Mouse (Mus musculus) midbrain, embryonic 11.5 days (tissue): Measurements from ENCODE around the gene Zfp704. TPM values are rescaled to one million over a fixed set of nuclear protein-coding genes. Genes with fewer than 3 reads are reported as not detected.

ENCODE experiments used
- ATAC-seq: fragments of 200-750 bp; cut with Nextera tagmentation; 2 replicates; pipeline ENCODE4 v1.8.0; 2017; ENCODE audit warnings: moderate TSS enrichment, moderate library complexity; ENCODE audit not compliant: low FRiP score
- DNase-seq: peaks from one replicate; pipeline ENCODE4 v3.0.0; 2015; ENCODE audit warnings: low spot score; ENCODE audit errors: missing footprints
- H3K27ac ChIP-seq: fragments of 300-500 bp; sonication (generic); 2 replicates; pipeline ENCODE4 v1.5.1; 2014; ENCODE audit warnings: low read depth, low read length
- H3K27me3 ChIP-seq: fragments of 300-500 bp; sonication (generic); 2 replicates; pipeline ENCODE4 v1.6.1; 2014; ENCODE audit warnings: mild to moderate bottlenecking, low read length, moderate library complexity, mixed read lengths; ENCODE audit not compliant: control insufficient read depth, insufficient read depth
- H3K36me3 ChIP-seq: fragments of 300-500 bp; sonication (generic); 2 replicates; pipeline ENCODE4 v1.6.1; 2014; ENCODE audit warnings: mild to moderate bottlenecking, low read length, moderate library complexity, mixed read lengths; ENCODE audit not compliant: control insufficient read depth, insufficient read depth
- H3K4me1 ChIP-seq: fragments of 300-500 bp; sonication (generic); 2 replicates; pipeline ENCODE4 v1.6.1; 2014; ENCODE audit warnings: low read length; ENCODE audit not compliant: control insufficient read depth, insufficient read depth
- H3K4me2 ChIP-seq: fragments of 300-500 bp; sonication (generic); 2 replicates; pipeline ENCODE4 v1.6.1; 2014; ENCODE audit warnings: mild to moderate bottlenecking, moderate library complexity
- H3K4me3 ChIP-seq: fragments of 300-500 bp; sonication (generic); 2 replicates; pipeline ENCODE4 v1.5.1; 2014; ENCODE audit warnings: low read depth, low read length
- H3K9ac ChIP-seq: fragments of 300-500 bp; sonication (generic); 2 replicates; pipeline ENCODE4 v1.6.1; 2014; ENCODE audit warnings: low read length
- H3K9me3 ChIP-seq: fragments of 300-500 bp; sonication (generic); 2 replicates; pipeline ENCODE4 v1.6.1; 2016; ENCODE audit warnings: low read length; ENCODE audit not compliant: control insufficient read depth
- WGBS: fragments of 180-500 bp; shearing (Covaris S2); extraction: QIAGEN DNeasy Blood & Tissue Kit; methylation state at CpG from one replicate; pipeline ENCODE4 v1.1.7; 2014; 5-methylcytosine and 5-hydroxymethylcytosine counted together
- polyA plus RNA-seq: library from polyadenylated mRNA; unstranded; fragments of >200 nt; fragmentation: Nextera tagmentation; extraction: Ambion mirVana; gene quantifications from 2 replicates; pipeline ENCODE4 v1.2.1, GENCODE M21; 2014

The Zfp704 gene
- polyA plus RNA-seq, 1 experiment from 2014 or later, result 5.5 TPM

DNA sequence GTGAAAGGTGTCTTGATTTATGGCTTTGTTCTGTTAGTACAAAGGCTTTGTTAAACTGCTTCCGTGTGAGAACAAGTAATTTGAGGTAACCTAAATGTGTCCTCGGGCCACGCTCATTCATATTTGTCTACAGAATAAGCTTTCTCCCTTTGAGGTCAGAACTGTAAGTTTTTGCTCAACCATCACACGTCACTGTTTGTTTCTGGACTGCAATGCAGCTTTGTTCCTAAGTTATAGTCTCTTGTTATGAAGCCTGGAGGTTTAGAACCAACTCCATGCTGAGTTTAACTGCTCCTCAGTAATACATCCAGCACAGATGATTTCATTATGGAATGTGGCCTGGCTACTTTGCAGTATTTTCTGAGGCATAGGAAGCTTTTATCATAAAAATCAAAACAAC lies 90.4 kb downstream of the Zfp704 start:
- ATAC-seq (no peak), DNase-seq (peak; percentile 90)
- Histone ChIP-seq H3K4me2 (no peak overlapping the region), H3K9ac (no peak overlapping the region), H3K27ac (no peak overlapping the region), H3K9me3 (no peaks in the 10 kb centered on the region), H3K27me3 (peaks cover 18% of the 10 kb centered on the region), H3K36me3 (no peaks in the 10 kb centered on the region), H3K4me1 (peaks cover 6% of the 10 kb centered on the region; the same call in 1 of the 2 replicates), H3K4me3 (no peak overlapping the region)
- 60% methylated on average over 4 of the region's 4 CpGs for WGBS

DNA sequence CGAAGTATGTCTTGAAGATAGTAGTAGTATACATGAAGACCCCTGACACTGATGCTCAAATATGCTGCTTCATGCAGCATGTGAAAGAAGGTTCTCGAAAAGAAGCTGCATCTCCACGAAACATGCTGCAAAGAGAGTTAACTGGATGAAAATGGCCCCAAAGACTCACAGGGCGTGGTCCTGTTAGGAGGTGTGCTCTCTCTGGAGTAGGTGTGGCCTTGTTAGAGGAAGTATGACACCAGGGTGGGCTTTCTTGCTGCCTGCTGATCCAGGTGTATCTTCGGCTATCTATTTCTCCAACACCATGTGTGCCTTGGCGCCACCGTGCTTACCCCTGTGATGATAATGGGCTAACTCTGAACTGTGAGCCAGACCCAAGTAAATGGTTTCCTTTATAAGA lies 90.9 kb downstream of the Zfp704 start:
- Histone ChIP-seq H3K9me3 (no peaks in the 10 kb centered on the region), H3K9ac (no peak overlapping the region), H3K27ac (no peak overlapping the region), H3K36me3 (no peaks in the 10 kb centered on the region), H3K4me1 (peaks cover 7% of the 10 kb centered on the region; the same call in 1 of the 2 replicates), H3K27me3 (peaks cover 18% of the 10 kb centered on the region), H3K4me2 (no peak overlapping the region), H3K4me3 (no peak overlapping the region)
- no peak for ATAC-seq
- 90% methylated on average over 7 of the region's 7 CpGs for WGBS
- no peak for DNase-seq

DNA sequence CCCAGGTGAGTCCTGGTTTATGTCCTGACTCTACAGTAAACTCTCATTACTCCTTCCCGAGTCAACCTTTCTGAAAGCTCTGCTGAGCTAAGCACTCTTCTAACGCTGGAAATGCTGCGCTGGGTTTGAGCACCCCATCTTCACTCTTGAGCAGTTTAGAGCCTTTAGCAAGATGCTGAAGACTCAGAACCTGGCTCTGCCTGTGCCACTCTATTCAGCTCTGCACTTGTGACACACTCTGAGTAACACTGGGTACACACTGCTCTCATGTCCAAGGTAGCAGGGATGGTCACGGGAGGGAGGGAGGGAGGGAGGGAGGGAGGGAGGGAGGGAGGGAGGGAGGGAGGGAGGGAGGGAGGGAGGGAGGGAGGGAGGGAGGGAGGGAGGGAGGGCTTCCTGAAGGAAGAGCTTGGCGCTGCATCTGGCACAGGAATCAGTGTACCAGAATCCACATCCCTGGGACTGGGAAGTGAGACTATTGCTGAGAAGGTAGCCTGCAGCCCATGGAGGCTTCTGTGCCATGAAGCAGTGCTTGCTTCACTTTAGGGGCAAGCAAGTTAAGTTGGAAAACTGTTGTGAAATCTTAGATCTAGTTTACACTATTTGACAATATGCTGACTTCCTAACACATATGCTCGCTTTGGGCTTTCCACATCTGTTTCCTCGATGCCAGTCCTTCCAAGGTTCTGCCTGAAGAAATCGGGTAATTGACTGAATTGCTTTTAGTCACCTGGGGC lies 93.6 kb downstream of the Zfp704 start:
- Histone ChIP-seq H3K27me3 (peaks cover 20% of the 10 kb centered on the region), H3K4me3 (no peak overlapping the region), H3K27ac (no peak overlapping the region), H3K9ac (no peak overlapping the region), H3K4me2 (no peak overlapping the region), H3K9me3 (no peaks in the 10 kb centered on the region), H3K4me1 (peaks cover 11% of the 10 kb centered on the region; the same call in 1 of the 2 replicates), H3K36me3 (no peaks in the 10 kb centered on the region)
- DNase-seq (no peak), ATAC-seq (no peak)
- 74% methylated on average over 7 of the region's 8 CpGs for WGBS

DNA sequence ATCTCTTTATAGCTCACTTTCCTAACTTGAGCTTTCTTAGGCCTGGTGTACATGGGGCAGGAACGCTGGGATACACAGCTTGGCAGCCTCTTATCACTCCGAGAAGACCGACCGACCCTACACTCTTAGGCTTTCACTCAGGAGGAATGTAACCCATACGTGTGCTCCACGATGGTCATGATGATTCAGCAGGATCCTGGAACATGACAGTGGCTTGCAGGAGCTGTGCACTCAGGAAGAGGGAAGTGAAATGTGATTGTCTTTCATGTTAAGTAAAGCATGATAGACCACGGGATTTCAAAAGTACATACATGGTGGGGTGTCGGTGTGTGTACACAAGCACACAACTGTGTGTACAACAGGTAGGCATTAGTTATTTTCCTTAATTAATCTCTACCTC lies 94.4 kb downstream of the Zfp704 start:
- peaks cover 11% of the 10 kb centered on the region; the same call in 1 of the 2 replicates for H3K4me1 ChIP-seq
- WGBS, result 84% methylated on average over 8 of the region's 8 CpGs

DNA sequence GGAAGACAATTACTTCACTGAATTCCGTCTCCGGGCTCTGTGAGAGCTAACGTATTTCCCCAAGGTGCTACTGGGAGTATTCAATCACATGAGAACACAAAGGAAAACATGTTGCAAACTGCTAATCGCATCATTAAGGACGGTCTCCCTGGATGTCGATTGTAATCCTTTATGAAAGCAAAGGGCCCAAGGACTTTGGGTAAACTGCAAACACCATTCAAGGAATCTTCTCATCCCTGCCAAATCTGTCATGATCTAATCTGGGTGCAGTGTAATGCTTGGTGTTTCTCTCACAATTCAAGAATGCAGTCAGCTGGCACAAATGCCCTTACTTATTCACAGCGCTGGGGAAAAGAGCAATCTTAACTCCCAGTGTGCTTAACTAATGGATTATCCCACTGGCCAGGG lies 96.2 kb downstream of the Zfp704 start:
- Histone ChIP-seq H3K4me3 (no peak overlapping the region), H3K9me3 (no peaks in the 10 kb centered on the region), H3K27ac (no peak overlapping the region), H3K36me3 (no peaks in the 10 kb centered on the region), H3K9ac (no peak overlapping the region), H3K27me3 (peaks cover 17% of the 10 kb centered on the region), H3K4me2 (no peak overlapping the region), H3K4me1 (peaks cover 5% of the 10 kb centered on the region; the same call in 1 of the 2 replicates)
- DNase-seq (peak; percentile 89), ATAC-seq (peak; percentile 71)
- WGBS, result 31% methylated on average over 7 of the region's 7 CpGs

More for the DNA sequence above, 94.4 kb downstream of the Zfp704 start:
- Histone ChIP-seq H3K9ac (no peak overlapping the region), H3K27me3 (peaks cover 20% of the 10 kb centered on the region), H3K4me3 (no peak overlapping the region), H3K9me3 (no peaks in the 10 kb centered on the region), H3K36me3 (no peaks in the 10 kb centered on the region), H3K27ac (no peak overlapping the region), H3K4me2 (no peak overlapping the region)
- DNase-seq (no peak), ATAC-seq (no peak)

DNA sequence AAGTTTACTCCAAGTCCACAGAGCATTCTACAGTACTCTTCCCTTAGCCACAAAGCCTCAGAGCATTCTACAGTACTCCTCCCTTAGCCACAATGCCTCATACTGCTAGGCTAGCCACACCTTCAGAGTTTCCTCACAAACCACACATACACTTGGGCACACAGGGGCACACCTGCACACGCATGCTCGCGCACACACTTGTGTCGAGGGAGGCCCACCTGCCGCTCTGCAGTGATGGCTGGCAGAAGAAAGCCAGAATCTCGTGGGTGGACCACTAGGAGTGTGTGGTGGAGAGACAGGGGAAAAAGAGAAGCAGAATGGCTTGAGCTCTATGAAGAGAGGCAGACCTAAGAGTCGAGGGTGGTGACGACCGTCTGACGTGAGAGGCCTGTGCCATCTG lies 97.7 kb downstream of the Zfp704 start:
- no peaks in the 10 kb centered on the region for H3K9me3 ChIP-seq
- no peaks in the 10 kb centered on the region for H3K36me3 ChIP-seq
- H3K4me3 ChIP-seq, result no peak overlapping the region
- no peak overlapping the region for H3K4me2 ChIP-seq
- peaks cover 9% of the 10 kb centered on the region; the same call in 1 of the 2 replicates for H3K27me3 ChIP-seq
- 95% methylated on average over 10 of the region's 10 CpGs for WGBS
- ATAC-seq (no peak), DNase-seq (no peak)
- H3K9ac ChIP-seq, result no peak overlapping the region
- peaks cover 5% of the 10 kb centered on the region; the same call in 1 of the 2 replicates for H3K4me1 ChIP-seq
- no peak overlapping the region for H3K27ac ChIP-seq

DNA sequence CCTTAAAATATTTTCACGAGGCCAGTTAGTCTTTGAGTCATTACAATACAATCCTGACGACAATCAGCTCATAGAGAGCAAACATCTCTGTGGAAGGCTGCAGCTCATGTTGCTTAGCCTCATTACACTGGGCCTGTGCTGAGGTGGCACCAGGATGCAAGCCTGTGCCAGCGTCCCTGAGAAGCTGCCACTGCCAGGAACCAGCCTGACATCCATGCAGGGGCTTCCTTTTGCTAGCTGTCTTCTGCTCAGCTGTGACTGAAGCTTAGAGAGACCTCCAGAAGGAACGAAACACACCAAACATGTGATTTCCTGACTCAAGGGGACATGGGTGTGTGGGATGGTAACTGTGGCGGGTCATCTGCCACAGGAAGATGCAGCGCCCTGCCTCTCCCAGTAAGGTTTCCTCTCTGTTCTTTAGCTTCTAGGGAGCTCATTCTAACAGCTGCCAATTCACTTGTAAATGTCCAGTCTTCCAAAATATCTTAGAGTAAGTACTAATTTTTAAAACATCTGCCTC lies 104.1 kb downstream of the Zfp704 start:
- 90% methylated on average over 6 of the region's 6 CpGs for WGBS

DNA sequence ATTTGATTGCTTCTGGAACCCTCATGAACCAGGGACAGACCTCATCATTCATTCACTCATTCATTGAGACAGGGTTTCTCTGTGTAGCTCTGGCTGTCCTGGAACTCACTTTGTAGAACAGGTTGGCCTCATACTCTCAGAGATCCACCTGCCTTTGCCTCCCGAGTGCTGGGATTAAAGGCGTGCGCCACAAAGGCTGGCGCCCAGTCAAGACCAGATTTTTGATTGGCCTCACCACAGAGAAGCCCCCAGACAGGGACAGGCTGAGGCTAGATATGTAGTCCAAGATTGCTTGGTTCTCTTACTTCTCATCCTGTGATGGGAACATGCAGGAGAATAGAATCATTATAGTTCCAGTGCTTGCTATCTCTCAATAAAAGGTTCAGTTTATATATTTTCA lies 105.5 kb downstream of the Zfp704 start:
- H3K4me1 ChIP-seq, result peaks cover 15% of the 10 kb centered on the region
- no peaks in the 10 kb centered on the region for H3K27me3 ChIP-seq
- H3K9me3 ChIP-seq, result no peaks in the 10 kb centered on the region
- WGBS, result 90% methylated on average over 4 of the region's 4 CpGs
- H3K27ac ChIP-seq, result no peak overlapping the region
- no peak for ATAC-seq
- no peak overlapping the region for H3K4me2 ChIP-seq
- no peak for DNase-seq
- no peak overlapping the region for H3K4me3 ChIP-seq
- H3K9ac ChIP-seq, result no peak overlapping the region
- H3K36me3 ChIP-seq, result no peaks in the 10 kb centered on the region

More for the DNA sequence above, 104.1 kb downstream of the Zfp704 start:
- Histone ChIP-seq H3K4me2 (no peak overlapping the region), H3K4me3 (no peak overlapping the region), H3K27ac (no peak overlapping the region), H3K4me1 (peaks cover 5% of the 10 kb centered on the region), H3K9ac (no peak overlapping the region), H3K9me3 (no peaks in the 10 kb centered on the region), H3K36me3 (no peaks in the 10 kb centered on the region), H3K27me3 (no peaks in the 10 kb centered on the region)
- DNase-seq, result no peak
- no peak for ATAC-seq

DNA sequence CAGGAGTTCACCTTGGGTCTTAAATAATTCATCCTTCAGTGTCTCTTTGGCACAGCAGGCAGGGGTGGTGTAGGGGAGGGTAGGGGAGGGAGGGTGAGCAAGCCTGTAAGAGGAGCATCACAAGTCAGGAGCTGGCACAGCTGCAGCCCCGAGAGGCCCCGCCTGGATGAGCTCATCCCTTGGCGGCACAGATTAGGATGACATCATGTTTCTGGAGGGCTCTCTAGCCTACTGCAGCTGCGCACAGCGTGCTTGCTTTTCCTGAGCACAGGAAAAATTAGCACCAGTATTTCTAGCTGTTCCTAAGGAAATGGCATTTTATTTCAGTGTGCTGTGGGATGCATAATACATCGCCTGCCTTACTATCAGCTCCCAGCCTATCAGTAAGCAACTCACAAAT lies 109.2 kb downstream of the Zfp704 start:
- Histone ChIP-seq H3K4me2 (no peak overlapping the region), H3K4me1 (peaks cover 15% of the 10 kb centered on the region), H3K27ac (no peak overlapping the region), H3K4me3 (no peak overlapping the region), H3K9me3 (no peaks in the 10 kb centered on the region), H3K9ac (no peak overlapping the region), H3K27me3 (no peaks in the 10 kb centered on the region), H3K36me3 (no peaks in the 10 kb centered on the region)
- DNase-seq (peak; percentile 93), ATAC-seq (peak; percentile 98)
- 15% methylated on average over 6 of the region's 6 CpGs for WGBS
